Mouse (Mus musculus) CD4-positive, CD25-positive, alpha-beta regulatory T cell, adult 2 months (primary cell): ENCODE data around the gene Rin2.

Experiments used
- DNase-seq: peaks from one replicate; pipeline ENCODE4 v3.0.0-alpha.2; 2012; ENCODE audit warnings: low read depth, low spot score

The Rin2 gene

GRCm38 (mm10) chr2:145824749-145825148 is 149.7 kb downstream of the Rin2 start:
- no peak for DNase-seq

- no peak for DNase-seq
Measured at GRCm38 (mm10) chr2:145825221-145825620, 150.2 kb downstream of the Rin2 start.

- DNase-seq, result no peak
Measured at GRCm38 (mm10) chr2:145827930-145828329, 152.9 kb downstream of the Rin2 start.

- no peak for DNase-seq
Measured at GRCm38 (mm10) chr2:145828603-145829002, 153.6 kb downstream of the Rin2 start.

- DNase-seq, result no peak
Measured at GRCm38 (mm10) chr2:145829231-145829630, 154.2 kb downstream of the Rin2 start.

GRCm38 (mm10) chr2:145830417-145830816 is 155.4 kb downstream of the Rin2 start:
- DNase-seq, result no peak

- DNase-seq, result peak; percentile 88
Measured at GRCm38 (mm10) chr2:145831949-145832835, 157.2 kb downstream of the Rin2 start.

GRCm38 (mm10) chr2:145832836-145833221 is 157.8 kb downstream of the Rin2 start:
- DNase-seq, result no peak

- no peak for DNase-seq
Measured at GRCm38 (mm10) chr2:145833341-145833740, 158.3 kb downstream of the Rin2 start.

- no peak for DNase-seq
Measured at GRCm38 (mm10) chr2:145835920-145836319, 160.9 kb downstream of the Rin2 start.

- peak; percentile 60 for DNase-seq
Measured at GRCm38 (mm10) chr2:145838675-145839074, 163.7 kb downstream of the Rin2 start.

GRCm38 (mm10) chr2:145839565-145840315 is 164.7 kb downstream of the Rin2 start:
- DNase-seq, result no peak

GRCm38 (mm10) chr2:145840320-145840719 is 165.3 kb downstream of the Rin2 start:
- DNase-seq, result no peak

- peak; percentile 47 for DNase-seq
Measured at GRCm38 (mm10) chr2:145840910-145841870, 166.2 kb downstream of the Rin2 start.

GRCm38 (mm10) chr2:145843322-145843721 is 168.3 kb downstream of the Rin2 start:
- DNase-seq, result no peak

- DNase-seq, result no peak
Measured at GRCm38 (mm10) chr2:145846595-145846994, 171.6 kb downstream of the Rin2 start.

- DNase-seq, result no peak
Measured at GRCm38 (mm10) chr2:145849170-145849905, 174.3 kb downstream of the Rin2 start.

GRCm38 (mm10) chr2:145850779-145851178 is 175.8 kb downstream of the Rin2 start:
- DNase-seq, result no peak

- no peak for DNase-seq
Measured at GRCm38 (mm10) chr2:145855831-145856230, 180.8 kb downstream of the Rin2 start.

- no peak for DNase-seq
Measured at GRCm38 (mm10) chr2:145857864-145858263, 182.8 kb downstream of the Rin2 start.

- DNase-seq, result no peak
Measured at GRCm38 (mm10) chr2:145859442-145859931, 184.5 kb downstream of the Rin2 start.
